Mouse (Mus musculus) intestine, embryonic 16.5 days (tissue): Measurements from ENCODE around the gene Gm9376. TPM values are rescaled to one million over a fixed set of nuclear protein-coding genes. Genes with fewer than 3 reads are reported as not detected.

Source experiments
- ATAC-seq: fragments of 200-750 bp; cut with Nextera tagmentation; 2 replicates; pipeline ENCODE4 v1.8.0; 2017; ENCODE audit warnings: moderate TSS enrichment, moderate library complexity
- H3K27ac ChIP-seq: fragments of 300-500 bp; sonication (generic); 2 replicates; pipeline ENCODE4 v1.5.1; 2014; ENCODE audit warnings: mild to moderate bottlenecking, low read length
- H3K27me3 ChIP-seq: fragments of 300-500 bp; sonication (generic); replicated peaks from 2 replicates; pipeline ENCODE4 v1.6.1; 2014; ENCODE audit warnings: low read length, control low read depth, mixed read lengths; ENCODE audit not compliant: control insufficient read depth, insufficient read depth
- H3K36me3 ChIP-seq: fragments of 300-500 bp; sonication (generic); 2 replicates; pipeline ENCODE4 v1.6.1; 2014; ENCODE audit warnings: low read length, control low read depth; ENCODE audit not compliant: control insufficient read depth, insufficient read depth
- H3K4me1 ChIP-seq: fragments of 300-500 bp; sonication (generic); 2 replicates; pipeline ENCODE4 v1.6.1; 2014; ENCODE audit warnings: low read length, control low read depth, mixed read lengths; ENCODE audit not compliant: control insufficient read depth, insufficient read depth
- H3K4me2 ChIP-seq: fragments of 300-500 bp; sonication (generic); 2 replicates; pipeline ENCODE4 v1.6.1; 2014; ENCODE audit warnings: low read depth, low read length, control low read depth
- H3K4me3 ChIP-seq: fragments of 300-500 bp; sonication (generic); 2 replicates; pipeline ENCODE4 v1.5.1; 2014; ENCODE audit warnings: mild to moderate bottlenecking, low read length
- H3K9ac ChIP-seq: fragments of 300-500 bp; sonication (generic); 2 replicates; pipeline ENCODE4 v1.6.1; 2014; ENCODE audit warnings: low read depth, low read length
- H3K9me3 ChIP-seq: fragments of 300-500 bp; sonication (generic); 2 replicates; pipeline ENCODE4 v1.6.1; 2016; ENCODE audit warnings: low read length, control low read depth; ENCODE audit not compliant: control insufficient read depth
- WGBS: fragments of 180-500 bp; shearing (Covaris S2); extraction: QIAGEN DNeasy Blood & Tissue Kit; methylation state at CpG from one replicate; pipeline ENCODE4 v1.1.7; 2014; 5-methylcytosine and 5-hydroxymethylcytosine counted together
- polyA plus RNA-seq: library from polyadenylated mRNA; unstranded; fragments of >200 nt; fragmentation: Nextera tagmentation; extraction: Ambion mirVana; gene quantifications from 2 replicates; pipeline ENCODE4 v1.2.1, GENCODE M21; 2015

Gm9376 gene
- polyA plus RNA-seq, 1 experiment from 2014 or later: not detected

GRCm38 (mm10) chr14:118277704-118278498, 11.1 kb downstream of the Gm9376 start:
- Histone ChIP-seq H3K9me3 (0 out of 2 replicates have a peak, but pooled peaks cover 7% of the 10 kb centered on the region), H3K27ac (no peak overlapping the region), H3K27me3 (no peaks in the 10 kb centered on the region), H3K4me2 (no peak overlapping the region), H3K4me1 (no peaks in the 10 kb centered on the region), H3K9ac (no peak overlapping the region), H3K36me3 (no peaks in the 10 kb centered on the region), H3K4me3 (no peak overlapping the region)
- 74% methylated on average over 7 of the region's 7 CpGs for WGBS
- ATAC-seq: peak; percentile 89

GRCm38 (mm10) chr14:118282272-118282671, 15.5 kb downstream of the Gm9376 start:
- ATAC-seq: no peak
- H3K4me3 ChIP-seq: no peak overlapping the region
- no peak overlapping the region for H3K9ac ChIP-seq
- H3K9me3 ChIP-seq: 0 out of 2 replicates have a peak, but pooled peaks cover 7% of the 10 kb centered on the region
- 91% methylated on average over 3 of the region's 3 CpGs for WGBS
- H3K4me2 ChIP-seq: no peak overlapping the region
- no peaks in the 10 kb centered on the region for H3K4me1 ChIP-seq
- no peaks in the 10 kb centered on the region for H3K27me3 ChIP-seq
- H3K27ac ChIP-seq: no peak overlapping the region
- H3K36me3 ChIP-seq: no peaks in the 10 kb centered on the region

GRCm38 (mm10) chr14:118282917-118283316, 16.2 kb downstream of the Gm9376 start:
- no peak overlapping the region for H3K9ac ChIP-seq
- no peaks in the 10 kb centered on the region for H3K36me3 ChIP-seq
- H3K4me2 ChIP-seq: no peak overlapping the region
- 51% methylated on average over 14 of the region's 14 CpGs for WGBS
- no peaks in the 10 kb centered on the region for H3K27me3 ChIP-seq
- H3K27ac ChIP-seq: no peak overlapping the region
- H3K4me3 ChIP-seq: no peak overlapping the region
- H3K4me1 ChIP-seq: no peaks in the 10 kb centered on the region
- H3K9me3 ChIP-seq: 0 out of 2 replicates have a peak, but pooled peaks cover 7% of the 10 kb centered on the region
- peak; percentile 88 for ATAC-seq

GRCm38 (mm10) chr14:118286096-118286495, 19.3 kb downstream of the Gm9376 start:
- ATAC-seq: no peak
- Histone ChIP-seq H3K4me3 (no peak overlapping the region), H3K4me1 (no peaks in the 10 kb centered on the region), H3K9ac (no peak overlapping the region), H3K4me2 (no peak overlapping the region), H3K27me3 (no peaks in the 10 kb centered on the region), H3K9me3 (no peaks in the 10 kb centered on the region), H3K36me3 (no peaks in the 10 kb centered on the region), H3K27ac (no peak overlapping the region)
- 81% methylated on average over 2 of the region's 2 CpGs for WGBS

- H3K4me3 ChIP-seq: no peak overlapping the region
- ATAC-seq: no peak
- 87% methylated on average over 8 of the region's 8 CpGs for WGBS
- no peak overlapping the region for H3K27ac ChIP-seq
- no peaks in the 10 kb centered on the region for H3K27me3 ChIP-seq
- no peak overlapping the region for H3K4me2 ChIP-seq
- H3K9me3 ChIP-seq: no peaks in the 10 kb centered on the region
- H3K36me3 ChIP-seq: no peaks in the 10 kb centered on the region
- no peaks in the 10 kb centered on the region for H3K4me1 ChIP-seq
- H3K9ac ChIP-seq: no peak overlapping the region
Observed at GRCm38 (mm10) chr14:118289133-118289532, 22.4 kb downstream of the Gm9376 start.

- WGBS: 91% methylated on average over 6 of the region's 6 CpGs
- H3K4me2 ChIP-seq: no peak overlapping the region
- H3K4me3 ChIP-seq: no peak overlapping the region
- H3K27ac ChIP-seq: no peak overlapping the region
- no peaks in the 10 kb centered on the region for H3K4me1 ChIP-seq
- H3K9me3 ChIP-seq: no peaks in the 10 kb centered on the region
- H3K36me3 ChIP-seq: no peaks in the 10 kb centered on the region
- H3K27me3 ChIP-seq: no peaks in the 10 kb centered on the region
- no peak for ATAC-seq
- H3K9ac ChIP-seq: no peak overlapping the region
Observed at GRCm38 (mm10) chr14:118290009-118290408, 23.2 kb downstream of the Gm9376 start.

GRCm38 (mm10) chr14:118302606-118303005, 35.8 kb downstream of the Gm9376 start:
- 72% methylated on average over 14 of the region's 14 CpGs for WGBS
- Histone ChIP-seq H3K4me1 (no peaks in the 10 kb centered on the region), H3K4me3 (no peak overlapping the region), H3K36me3 (no peaks in the 10 kb centered on the region), H3K9ac (no peak overlapping the region), H3K9me3 (no peaks in the 10 kb centered on the region), H3K27me3 (no peaks in the 10 kb centered on the region), H3K27ac (no peak overlapping the region), H3K4me2 (no peak overlapping the region)
- no peak for ATAC-seq

- no peak overlapping the region for H3K9ac ChIP-seq
- H3K9me3 ChIP-seq: no peaks in the 10 kb centered on the region
- H3K4me1 ChIP-seq: no peaks in the 10 kb centered on the region
- no peaks in the 10 kb centered on the region for H3K36me3 ChIP-seq
- ATAC-seq: no peak
- no peak overlapping the region for H3K4me3 ChIP-seq
- no peak overlapping the region for H3K27ac ChIP-seq
- H3K4me2 ChIP-seq: no peak overlapping the region
- H3K27me3 ChIP-seq: no peaks in the 10 kb centered on the region
- WGBS: 81% methylated on average over 9 of the region's 9 CpGs
Observed at GRCm38 (mm10) chr14:118304560-118304959, 37.8 kb downstream of the Gm9376 start.

- no peak overlapping the region for H3K9ac ChIP-seq
- no peak for ATAC-seq
- H3K9me3 ChIP-seq: no peaks in the 10 kb centered on the region
- 64% methylated on average over 9 of the region's 9 CpGs for whole genome bisulfite sequencing
- no peaks in the 10 kb centered on the region for H3K4me1 ChIP-seq
- H3K27ac ChIP-seq: no peak overlapping the region
- H3K27me3 ChIP-seq: no peaks in the 10 kb centered on the region
- H3K4me2 ChIP-seq: no peak overlapping the region
- H3K4me3 ChIP-seq: no peak overlapping the region
- no peaks in the 10 kb centered on the region for H3K36me3 ChIP-seq
Observed at GRCm38 (mm10) chr14:118305951-118306350, 39.2 kb downstream of the Gm9376 start.

GRCm38 (mm10) chr14:118307060-118307459, 40.3 kb downstream of the Gm9376 start:
- WGBS: 77% methylated on average over 8 of the region's 8 CpGs
- no peak for ATAC-seq
- no peak overlapping the region for H3K9ac ChIP-seq
- H3K4me3 ChIP-seq: no peak overlapping the region
- no peaks in the 10 kb centered on the region for H3K4me1 ChIP-seq
- no peaks in the 10 kb centered on the region for H3K9me3 ChIP-seq
- no peaks in the 10 kb centered on the region for H3K27me3 ChIP-seq
- H3K36me3 ChIP-seq: no peaks in the 10 kb centered on the region
- no peak overlapping the region for H3K4me2 ChIP-seq
- H3K27ac ChIP-seq: no peak overlapping the region
